Mouse (Mus musculus): ENCODE results near the gene Phb.
"Not testable (repeated sequence)": the region's sequence is repeated elsewhere in the genome, so short reads cannot be mapped to it uniquely, and the experiment has no call there.

The Phb gene

GRCm38 (mm10) chr11:95650981-95651380, 15.8 kb upstream of the Phb start:
- no peak for DNase-seq (ENCODE audit: low read depth, low spot score)

- DNase-seq (ENCODE audit: low read depth, low spot score): no peak
Measured at GRCm38 (mm10) chr11:95657449-95657848, 9.3 kb upstream of the Phb start.

GRCm38 (mm10) chr11:95667177-95667576, 420 bp downstream of the Phb start:
- no peak for DNase-seq (ENCODE audit: low read depth, low spot score)

GRCm38 (mm10) chr11:95668086-95668485, 1.3 kb downstream of the Phb start:
- DNase-seq (ENCODE audit: low read depth, low spot score): not testable (repeated sequence)

GRCm38 (mm10) chr11:95675498-95675897, 8.7 kb downstream of the Phb start:
- no peak for DNase-seq (ENCODE audit: low read depth, low spot score)

- peak; percentile 89 for DNase-seq (ENCODE audit: low read depth, low spot score)
Measured at GRCm38 (mm10) chr11:95676307-95676706, 9.6 kb downstream of the Phb start.

- peak; percentile 28 for DNase-seq (ENCODE audit: low read depth, low spot score)
Measured at GRCm38 (mm10) chr11:95677925-95678701, 11.4 kb downstream of the Phb start.

GRCm38 (mm10) chr11:95681995-95682601, 15.3 kb downstream of the Phb start:
- peak; percentile 64 for DNase-seq (ENCODE audit: low read depth, low spot score)

- no peak for DNase-seq (ENCODE audit: low read depth, low spot score)
Measured at GRCm38 (mm10) chr11:95682946-95683345, 16.2 kb downstream of the Phb start.

- DNase-seq (ENCODE audit: low read depth, low spot score): peak; percentile 76
Measured at GRCm38 (mm10) chr11:95686031-95686430, 19.3 kb downstream of the Phb start.

GRCm38 (mm10) chr11:95687084-95687656, 20.4 kb downstream of the Phb start:
- no peak for DNase-seq (ENCODE audit: low read depth, low spot score)

- no peak for DNase-seq (ENCODE audit: low read depth, low spot score)
Measured at GRCm38 (mm10) chr11:95688515-95688914, 21.8 kb downstream of the Phb start.

GRCm38 (mm10) chr11:95688981-95689380, 22.2 kb downstream of the Phb start:
- no peak for DNase-seq (ENCODE audit: low read depth, low spot score)

GRCm38 (mm10) chr11:95689544-95689943, 22.8 kb downstream of the Phb start:
- DNase-seq (ENCODE audit: low read depth, low spot score): no peak

- DNase-seq (ENCODE audit: low read depth, low spot score): no peak
Measured at GRCm38 (mm10) chr11:95698541-95698940, 31.8 kb downstream of the Phb start.

- DNase-seq (ENCODE audit: low read depth, low spot score): no peak
Measured at GRCm38 (mm10) chr11:95700778-95701739, 34.3 kb downstream of the Phb start.

- DNase-seq (ENCODE audit: low read depth, low spot score): no peak
Measured at GRCm38 (mm10) chr11:95704032-95704969, 37.5 kb downstream of the Phb start.

- DNase-seq (ENCODE audit: low read depth, low spot score): no peak
Measured at GRCm38 (mm10) chr11:95704970-95705330, 38.2 kb downstream of the Phb start.

- no peak for DNase-seq (ENCODE audit: low read depth, low spot score)
Measured at GRCm38 (mm10) chr11:95709534-95710040, 42.8 kb downstream of the Phb start.

- no peak for DNase-seq (ENCODE audit: low read depth, low spot score)
Measured at GRCm38 (mm10) chr11:95710478-95710877, 43.7 kb downstream of the Phb start.

Data from forelimb bud, embryonic 11.5 days (tissue).